Mouse (Mus musculus) testis, postnatal 10 days (tissue): ENCODE results near the gene 2410004B18Rik.

Source experiments
- DNase-seq: peaks from one replicate; pipeline ENCODE4 v3.0.0; 2021; ENCODE audit warnings: low spot score

2410004B18Rik gene

GRCm38 (mm10) chr3:145929525-145930400 lies 8.1 kb upstream of the 2410004B18Rik start:
- no peak for DNase-seq

GRCm38 (mm10) chr3:145933845-145934244 lies 4.0 kb upstream of the 2410004B18Rik start:
- DNase-seq: no peak

GRCm38 (mm10) chr3:145938405-145939349 lies 863 bp downstream of the 2410004B18Rik start:
- DNase-seq: peak; percentile 67

GRCm38 (mm10) chr3:145939402-145939801 lies 1.6 kb downstream of the 2410004B18Rik start:
- DNase-seq: no peak

- no peak for DNase-seq
Measured at GRCm38 (mm10) chr3:145939971-145940370, 2.2 kb downstream of the 2410004B18Rik start.

GRCm38 (mm10) chr3:145941971-145942370 lies 4.2 kb downstream of the 2410004B18Rik start:
- DNase-seq: peak; percentile 73

- DNase-seq: no peak
Measured at GRCm38 (mm10) chr3:145944348-145944747, 6.5 kb downstream of the 2410004B18Rik start.

GRCm38 (mm10) chr3:145945904-145946303 lies 8.1 kb downstream of the 2410004B18Rik start:
- no peak for DNase-seq

- no peak for DNase-seq
Measured at GRCm38 (mm10) chr3:145946654-145947053, 8.8 kb downstream of the 2410004B18Rik start.

GRCm38 (mm10) chr3:145947539-145948204 lies 9.9 kb downstream of the 2410004B18Rik start:
- DNase-seq: no peak

- peak; percentile 52 for DNase-seq
Measured at GRCm38 (mm10) chr3:145950034-145950814, 12.4 kb downstream of the 2410004B18Rik start.

GRCm38 (mm10) chr3:145950815-145951130 lies 13.0 kb downstream of the 2410004B18Rik start:
- DNase-seq: no peak

- no peak for DNase-seq
Measured at GRCm38 (mm10) chr3:145951287-145952165, 13.7 kb downstream of the 2410004B18Rik start.

GRCm38 (mm10) chr3:145952945-145953344 lies 15.1 kb downstream of the 2410004B18Rik start:
- no peak for DNase-seq

GRCm38 (mm10) chr3:145953411-145953810 lies 15.6 kb downstream of the 2410004B18Rik start:
- DNase-seq: no peak

- no peak for DNase-seq
Measured at GRCm38 (mm10) chr3:145959824-145960223, 22.0 kb downstream of the 2410004B18Rik start.

GRCm38 (mm10) chr3:145962411-145962810 lies 24.6 kb downstream of the 2410004B18Rik start:
- no peak for DNase-seq

GRCm38 (mm10) chr3:145963101-145964017 lies 25.5 kb downstream of the 2410004B18Rik start:
- no peak for DNase-seq

GRCm38 (mm10) chr3:145964018-145964387 lies 26.2 kb downstream of the 2410004B18Rik start:
- no peak for DNase-seq
